Mouse (Mus musculus) cortical plate, adult 2 months (tissue): Measurements from ENCODE around the gene Mmp11. TPM values are rescaled to one million over a fixed set of nuclear protein-coding genes. Genes with fewer than 3 reads are reported as not detected.

Source experiments
- H3K27ac ChIP-seq: fragments of 200-500 bp; 2 replicates; pipeline ENCODE4 v1.5.1; 2012; ENCODE audit warnings: low read length, control low read depth, inconsistent platforms; ENCODE audit not compliant: insufficient read depth
- H3K4me1 ChIP-seq: fragments of 200-500 bp; 2 replicates; pipeline ENCODE4 v1.6.1; 2011; ENCODE audit warnings: low read length; ENCODE audit not compliant: control insufficient read depth, insufficient read depth
- H3K4me3 ChIP-seq: fragments of 200-500 bp; 2 replicates; pipeline ENCODE4 v1.5.1; 2011; ENCODE audit warnings: mild to moderate bottlenecking, low read length, control low read depth; ENCODE audit not compliant: insufficient read depth
- CTCF ChIP-seq: fragments of 200-500 bp; IDR thresholded peaks from 2 replicates; pipeline ENCODE4 v1.5.1; 2011; ENCODE audit warnings: mild to moderate bottlenecking, control low read depth, low read length; ENCODE audit not compliant: insufficient read depth; ENCODE audit errors: extremely low read depth
- POLR2A ChIP-seq: fragments of 200-500 bp; IDR thresholded peaks from 2 replicates; pipeline ENCODE4 v1.6.1; 2011; ENCODE audit warnings: mild to moderate bottlenecking, low read length, control low read depth; ENCODE audit not compliant: insufficient read depth; ENCODE audit errors: extremely low read depth
- polyA plus RNA-seq: library from polyadenylated mRNA; depleted of rRNA; stranded (reverse); fragments of >200 nt; gene quantifications from 2 replicates; pipeline ENCODE4 v1.2.3, GENCODE M21; 2012; rRNA removed

Gene Mmp11
- polyA plus RNA-seq, result 2.3 and 2.6 TPM in 2 replicates

GRCm38 (mm10) chr10:75935680-75936541 is at the start of gene Mmp11:
Gene Mmp11 (minus strand): TSS chr10:75936496.
- TF ChIP-seq POLR2A (peak; percentile 98), CTCF (no peak)
- H3K27ac ChIP-seq, result peak within 1 kb of the TSS; percentile 98
- peaks cover 4% of the 10 kb centered on the region for H3K4me1 ChIP-seq
- H3K4me3 ChIP-seq, result peak within 1 kb of the TSS; percentile 77

GRCm38 (mm10) chr10:75979432-75979831 is 43.1 kb upstream of the Mmp11 start:
- Histone ChIP-seq H3K4me1 (no peaks in the 10 kb centered on the region), H3K4me3 (no peak overlapping the region), H3K27ac (no peak overlapping the region)
- TF ChIP-seq CTCF (no peak), POLR2A (no peak)

GRCm38 (mm10) chr10:75978835-75979157 is 42.5 kb upstream of the Mmp11 start:
- TF ChIP-seq CTCF (no peak), POLR2A (no peak)
- H3K27ac ChIP-seq, result no peak overlapping the region
- H3K4me3 ChIP-seq, result no peak overlapping the region
- H3K4me1 ChIP-seq, result no peaks in the 10 kb centered on the region

GRCm38 (mm10) chr10:75978119-75978834 is 42.0 kb upstream of the Mmp11 start:
- TF ChIP-seq CTCF, result no peak
- no peak for TF ChIP-seq POLR2A
- no peaks in the 10 kb centered on the region for H3K4me1 ChIP-seq
- H3K4me3 ChIP-seq, result no peak overlapping the region
- H3K27ac ChIP-seq, result no peak overlapping the region

- H3K4me1 ChIP-seq, result no peaks in the 10 kb centered on the region
- TF ChIP-seq POLR2A, result no peak
- peak; percentile 50 for TF ChIP-seq CTCF
- no peak overlapping the region for H3K27ac ChIP-seq
- H3K4me3 ChIP-seq, result no peak overlapping the region
Observed at GRCm38 (mm10) chr10:75975216-75975615, 38.9 kb upstream of the Mmp11 start.

GRCm38 (mm10) chr10:75973846-75974245 is 37.5 kb upstream of the Mmp11 start:
- TF ChIP-seq POLR2A, result no peak
- TF ChIP-seq CTCF, result no peak
- no peak overlapping the region for H3K27ac ChIP-seq
- H3K4me1 ChIP-seq, result no peaks in the 10 kb centered on the region
- H3K4me3 ChIP-seq, result no peak overlapping the region

- peaks cover 2% of the 10 kb centered on the region; the same call in 1 of the 2 replicates for H3K4me1 ChIP-seq
- H3K4me3 ChIP-seq, result no peak within 1 kb of the TSS
- no peak within 1 kb of the TSS for H3K27ac ChIP-seq
- no peak for TF ChIP-seq CTCF
- no peak for TF ChIP-seq POLR2A
Observed at GRCm38 (mm10) chr10:75954381-75954811, 18.1 kb upstream of the Mmp11 start, which contains the start of gene Gm5134. Gene Gm5134 (plus strand): TSS chr10:75954514.

GRCm38 (mm10) chr10:75951424-75952050 is 15.2 kb upstream of the Mmp11 start:
- Histone ChIP-seq H3K27ac (no peak overlapping the region), H3K4me3 (peak overlapping the region; percentile 14), H3K4me1 (peaks cover 2% of the 10 kb centered on the region; the same call in 1 of the 2 replicates)
- TF ChIP-seq CTCF (peak; percentile 40; the same call in 1 of the 2 replicates), POLR2A (no peak)

GRCm38 (mm10) chr10:75950791-75951210 is 14.5 kb upstream of the Mmp11 start:
- Histone ChIP-seq H3K4me1 (peaks cover 2% of the 10 kb centered on the region; the same call in 1 of the 2 replicates), H3K4me3 (peak overlapping the region; percentile 14), H3K27ac (no peak overlapping the region)
- TF ChIP-seq CTCF, result no peak
- no peak for TF ChIP-seq POLR2A
